Mouse (Mus musculus) neural tube, embryonic 15.5 days (tissue): ENCODE data around the gene Colq. TPM values are rescaled to one million over a fixed set of nuclear protein-coding genes. Genes with fewer than 3 reads are reported as not detected.

Experiments
- ATAC-seq: fragments of 200-750 bp; cut with Nextera tagmentation; 2 replicates; pipeline ENCODE4 v1.8.0; 2017; ENCODE audit warnings: mild to moderate bottlenecking, moderate TSS enrichment, moderate library complexity; ENCODE audit not compliant: low FRiP score
- H3K27ac ChIP-seq: fragments of 300-500 bp; sonication (generic); replicated peaks from 2 replicates; pipeline ENCODE4 v1.5.1; 2015; ENCODE audit warnings: mild to moderate bottlenecking, inconsistent platforms
- H3K27me3 ChIP-seq: fragments of 300-500 bp; sonication (generic); replicated peaks from 2 replicates; pipeline ENCODE4 v1.6.1; 2015; ENCODE audit warnings: inconsistent platforms
- H3K36me3 ChIP-seq: fragments of 300-500 bp; sonication (generic); 2 replicates; pipeline ENCODE4 v1.6.1; 2015; ENCODE audit warnings: inconsistent platforms
- H3K4me1 ChIP-seq: fragments of 300-500 bp; sonication (generic); 2 replicates; pipeline ENCODE4 v1.6.1; 2015; ENCODE audit warnings: inconsistent platforms
- H3K4me2 ChIP-seq: fragments of 300-500 bp; sonication (generic); 2 replicates; pipeline ENCODE4 v1.6.1; 2015; ENCODE audit warnings: inconsistent platforms, mild to moderate bottlenecking, moderate library complexity
- H3K4me3 ChIP-seq: fragments of 300-500 bp; sonication (generic); replicated peaks from 2 replicates; pipeline ENCODE4 v1.5.1; 2015; ENCODE audit warnings: mild to moderate bottlenecking, inconsistent platforms
- H3K9ac ChIP-seq: fragments of 300-500 bp; sonication (generic); replicated peaks from 2 replicates; pipeline ENCODE4 v1.6.1; 2015; ENCODE audit warnings: mild to moderate bottlenecking, inconsistent platforms
- H3K9me3 ChIP-seq: fragments of 300-500 bp; sonication (generic); replicated peaks from 2 replicates; pipeline ENCODE4 v1.6.1; 2016; ENCODE audit warnings: inconsistent platforms
- WGBS: fragments of 180-500 bp; shearing (Covaris S2); methylation state at CpG from one replicate; pipeline ENCODE4 v1.1.7; 2015; ENCODE audit warnings: mixed read lengths; 5-methylcytosine and 5-hydroxymethylcytosine counted together
- polyA plus RNA-seq: library from polyadenylated mRNA; unstranded; fragments of >200 nt; fragmentation: Nextera tagmentation; extraction: Ambion mirVana; gene quantifications from 2 replicates; pipeline ENCODE4 v1.2.1, GENCODE M21; 2015

Gene Colq
- polyA plus RNA-seq, 1 experiment from 2014 or later, result 0.63 TPM

GRCm38 (mm10) chr14:31486465-31486864 is 104.7 kb downstream of the Colq start:
- H3K4me2 ChIP-seq, result no peak overlapping the region
- H3K9me3 ChIP-seq, result no peaks in the 10 kb centered on the region
- peaks cover 80% of the 10 kb centered on the region for H3K36me3 ChIP-seq
- H3K4me1 ChIP-seq, result no peaks in the 10 kb centered on the region
- no peak overlapping the region for H3K9ac ChIP-seq
- 89% methylated on average over 4 of the region's 4 CpGs for WGBS
- H3K27me3 ChIP-seq, result no peaks in the 10 kb centered on the region
- no peak overlapping the region for H3K4me3 ChIP-seq
- no peak overlapping the region for H3K27ac ChIP-seq
- no peak for ATAC-seq

GRCm38 (mm10) chr14:31482417-31482816 is 108.7 kb downstream of the Colq start:
- no peaks in the 10 kb centered on the region for H3K27me3 ChIP-seq
- ATAC-seq, result no peak
- 92% methylated on average over 5 of the region's 5 CpGs for WGBS
- no peaks in the 10 kb centered on the region for H3K9me3 ChIP-seq
- H3K9ac ChIP-seq, result no peak overlapping the region
- no peak overlapping the region for H3K4me2 ChIP-seq
- peaks cover 92% of the 10 kb centered on the region for H3K36me3 ChIP-seq
- no peak overlapping the region for H3K4me3 ChIP-seq
- H3K27ac ChIP-seq, result no peak overlapping the region
- H3K4me1 ChIP-seq, result no peaks in the 10 kb centered on the region

- Histone ChIP-seq H3K4me2 (no peak overlapping the region), H3K27me3 (no peaks in the 10 kb centered on the region), H3K4me3 (no peak overlapping the region), H3K4me1 (no peaks in the 10 kb centered on the region), H3K9me3 (no peaks in the 10 kb centered on the region), H3K36me3 (peaks cover 6% of the 10 kb centered on the region), H3K27ac (no peak overlapping the region), H3K9ac (no peak overlapping the region)
- ATAC-seq, result no peak
- WGBS, result 81% methylated on average over 2 of the region's 2 CpGs
These were observed 117.8 kb downstream of the Colq start for GRCm38 (mm10) chr14:31473297-31473696.

Other genes with a start within 250 kb of the Colq start
- 131 and 150 TPM in 2 replicates for gene Sh3bp5, start 155.3 kb downstream of the Colq start, polyA plus RNA-seq
- gene Eaf1, start 96.9 kb downstream of the Colq start, polyA plus RNA-seq, result 7.4 and 12.9 TPM in 2 replicates
- gene Mettl6, start 96.3 kb downstream of the Colq start, polyA plus RNA-seq, result 40.3 and 47.4 TPM in 2 replicates
- 0.24 and 0.59 TPM in 2 replicates for gene Gm49387, start 49.5 kb upstream of the Colq start, polyA plus RNA-seq
- gene Btd, start 49.7 kb upstream of the Colq start, polyA plus RNA-seq, result 15.6 and 19.0 TPM in 2 replicates
- gene Hacl1, start 49.9 kb upstream of the Colq start, polyA plus RNA-seq, result 7.9 and 11.0 TPM in 2 replicates
- gene Ankrd28, start 239.3 kb upstream of the Colq start, polyA plus RNA-seq, result 9.1 and 9.4 TPM in 2 replicates